Mouse (Mus musculus) liver, embryonic 13.5 days (tissue): ENCODE measurements around the gene Chac1. TPM values are rescaled to one million over a fixed set of nuclear protein-coding genes. Genes with fewer than 3 reads are reported as not detected.

Experiments used
- ATAC-seq: fragments of 200-750 bp; cut with Nextera tagmentation; 2 replicates; pipeline ENCODE4 v1.8.0; 2017; ENCODE audit warnings: low read depth, mild to moderate bottlenecking, moderate number of reproducible peaks, moderate library complexity
- DNase-seq: peaks from one replicate; pipeline ENCODE4 v3.0.0; 2022
- H3K27ac ChIP-seq: fragments of 300-500 bp; sonication (generic); 2 replicates; pipeline ENCODE4 v1.5.1; 2015; ENCODE audit warnings: moderate library complexity, mild to moderate bottlenecking, inconsistent platforms
- H3K27me3 ChIP-seq: fragments of 300-500 bp; sonication (generic); 2 replicates; pipeline ENCODE4 v1.6.1; 2015; ENCODE audit warnings: mild to moderate bottlenecking, inconsistent platforms
- H3K36me3 ChIP-seq: fragments of 300-500 bp; sonication (generic); 2 replicates; pipeline ENCODE4 v1.6.1; 2015; ENCODE audit warnings: mild to moderate bottlenecking, inconsistent platforms
- H3K4me1 ChIP-seq: fragments of 300-500 bp; sonication (generic); replicated peaks from 2 replicates; pipeline ENCODE4 v1.6.1; 2015; ENCODE audit warnings: inconsistent platforms
- H3K4me2 ChIP-seq: fragments of 300-500 bp; sonication (generic); 2 replicates; pipeline ENCODE4 v1.6.1; 2015; ENCODE audit warnings: inconsistent platforms, mild to moderate bottlenecking, moderate library complexity
- H3K4me3 ChIP-seq: fragments of 300-500 bp; sonication (generic); replicated peaks from 2 replicates; pipeline ENCODE4 v1.5.1; 2015; ENCODE audit warnings: mild to moderate bottlenecking, inconsistent platforms
- H3K9ac ChIP-seq: fragments of 300-500 bp; sonication (generic); 2 replicates; pipeline ENCODE4 v1.6.1; 2015; ENCODE audit warnings: mild to moderate bottlenecking, inconsistent platforms
- H3K9me3 ChIP-seq: fragments of 300-500 bp; sonication (generic); replicated peaks from 2 replicates; pipeline ENCODE4 v1.6.1; 2016; ENCODE audit warnings: inconsistent platforms
- WGBS: fragments of 180-500 bp; shearing (Covaris S2); methylation state at CpG from one replicate; pipeline ENCODE4 v1.1.7; 2015; ENCODE audit not compliant: insufficient replicate concordance; 5-methylcytosine and 5-hydroxymethylcytosine counted together
- polyA plus RNA-seq: library from polyadenylated mRNA; unstranded; fragments of >200 nt; fragmentation: Nextera tagmentation; extraction: Ambion mirVana; gene quantifications from 2 replicates; pipeline ENCODE4 v1.2.1, GENCODE M21; 2015

Gene Chac1
- 1.0 and 2.0 TPM in 2 replicates for polyA plus RNA-seq

- WGBS, result 7% methylated on average over 58 of the region's 58 CpGs
- H3K4me2 ChIP-seq, result peak within 1 kb of the TSS; percentile 85
- DNase-seq (peak; percentile 85), ATAC-seq (peak; percentile 96)
- H3K9me3 ChIP-seq, result no peaks in the 10 kb centered on the region
- peaks cover 46% of the 10 kb centered on the region for H3K27me3 ChIP-seq
- no peaks in the 10 kb centered on the region for H3K36me3 ChIP-seq
- H3K27ac ChIP-seq, result 0 out of 2 replicates have a peak within 1 kb of the TSS, but pooled peaks have one; percentile 10
- peak within 1 kb of the TSS; percentile 69 for H3K4me3 ChIP-seq
- peak within 1 kb of the TSS; percentile 75 for H3K9ac ChIP-seq
- H3K4me1 ChIP-seq, result peaks cover 15% of the 10 kb centered on the region
Observed at GRCm38 (mm10) chr2:119350555-119351486, at the start of gene Chac1. TSS of gene Chac1 (plus strand) at chr2:119351229.

- no peak for DNase-seq
- H3K9me3 ChIP-seq, result no peaks in the 10 kb centered on the region
- H3K27me3 ChIP-seq, result no peaks in the 10 kb centered on the region
- no peak overlapping the region for H3K4me3 ChIP-seq
- H3K27ac ChIP-seq, result peak overlapping the region; percentile 23; the same call in 1 of the 2 replicates
- 57% methylated on average over 6 of the region's 6 CpGs for WGBS
- no peak for ATAC-seq
- no peak overlapping the region for H3K4me2 ChIP-seq
- peaks cover 79% of the 10 kb centered on the region for H3K4me1 ChIP-seq
- no peak overlapping the region for H3K9ac ChIP-seq
- peaks cover 12% of the 10 kb centered on the region for H3K36me3 ChIP-seq
Observed at GRCm38 (mm10) chr2:119302876-119303275, 48.2 kb upstream of the Chac1 start.

- ATAC-seq (peak; percentile 62), DNase-seq (no peak)
- Histone ChIP-seq H3K36me3 (no peaks in the 10 kb centered on the region), H3K9ac (no peak overlapping the region), H3K9me3 (no peaks in the 10 kb centered on the region), H3K4me2 (no peak overlapping the region), H3K27me3 (no peaks in the 10 kb centered on the region), H3K4me1 (peaks cover 70% of the 10 kb centered on the region), H3K27ac (peak overlapping the region; percentile 83), H3K4me3 (no peak overlapping the region)
- 20% methylated on average over 3 of the region's 3 CpGs for WGBS
Observed at GRCm38 (mm10) chr2:119304391-119304790, 46.6 kb upstream of the Chac1 start.

GRCm38 (mm10) chr2:119304798-119305208 lies 46.2 kb upstream of the Chac1 start:
- Histone ChIP-seq H3K9me3 (no peaks in the 10 kb centered on the region), H3K9ac (peak overlapping the region; percentile 4; the same call in 1 of the 2 replicates), H3K4me2 (peak overlapping the region; percentile 32; the same call in 1 of the 2 replicates), H3K4me1 (peaks cover 65% of the 10 kb centered on the region), H3K27me3 (no peaks in the 10 kb centered on the region), H3K36me3 (no peaks in the 10 kb centered on the region), H3K27ac (peak overlapping the region; percentile 83), H3K4me3 (no peak overlapping the region)
- DNase-seq (no peak), ATAC-seq (peak; percentile 42)
- WGBS, result 40% methylated on average over 3 of the region's 3 CpGs

- WGBS, result 47% methylated on average over 12 of the region's 12 CpGs
- ATAC-seq, result no peak
- no peak overlapping the region for H3K4me2 ChIP-seq
Observed at GRCm38 (mm10) chr2:119311544-119311943, 39.5 kb upstream of the Chac1 start.

GRCm38 (mm10) chr2:119312380-119312958 lies 38.6 kb upstream of the Chac1 start:
- DNase-seq (no peak), ATAC-seq (no peak)
- Histone ChIP-seq H3K36me3 (no peaks in the 10 kb centered on the region), H3K9me3 (no peaks in the 10 kb centered on the region), H3K9ac (no peak overlapping the region), H3K4me1 (0 out of 2 replicates have a peak, but pooled peaks cover 4% of the 10 kb centered on the region), H3K27me3 (no peaks in the 10 kb centered on the region; the same call in 1 of the 2 replicates), H3K4me2 (no peak overlapping the region), H3K27ac (no peak overlapping the region; the same call in 1 of the 2 replicates), H3K4me3 (no peak overlapping the region)
- 56% methylated on average over 2 of the region's 2 CpGs for WGBS

More at GRCm38 (mm10) chr2:119311544-119311943, 39.5 kb upstream of the Chac1 start:
- H3K9ac ChIP-seq, result no peak overlapping the region
- H3K27ac ChIP-seq, result no peak overlapping the region; the same call in 1 of the 2 replicates
- H3K36me3 ChIP-seq, result no peaks in the 10 kb centered on the region
- H3K9me3 ChIP-seq, result no peaks in the 10 kb centered on the region
- no peak for DNase-seq
- no peak overlapping the region for H3K4me3 ChIP-seq
- 0 out of 2 replicates have a peak, but pooled peaks cover 4% of the 10 kb centered on the region for H3K4me1 ChIP-seq
- H3K27me3 ChIP-seq, result no peaks in the 10 kb centered on the region; the same call in 1 of the 2 replicates

- Histone ChIP-seq H3K4me1 (peaks cover 12% of the 10 kb centered on the region), H3K36me3 (no peaks in the 10 kb centered on the region), H3K27ac (no peak overlapping the region), H3K4me2 (no peak overlapping the region), H3K9me3 (no peaks in the 10 kb centered on the region), H3K4me3 (no peak overlapping the region), H3K9ac (no peak overlapping the region), H3K27me3 (no peaks in the 10 kb centered on the region; the same call in 1 of the 2 replicates)
- no peak for DNase-seq
- no peak for ATAC-seq
- 44% methylated on average over 10 of the region's 10 CpGs for WGBS
Observed at GRCm38 (mm10) chr2:119313780-119314479, 37.1 kb upstream of the Chac1 start.

GRCm38 (mm10) chr2:119314742-119315310 lies 36.2 kb upstream of the Chac1 start:
- WGBS, result 64% methylated on average over 12 of the region's 12 CpGs
- Histone ChIP-seq H3K9me3 (no peaks in the 10 kb centered on the region), H3K4me2 (no peak overlapping the region), H3K27me3 (no peaks in the 10 kb centered on the region; the same call in 1 of the 2 replicates), H3K4me3 (no peak overlapping the region), H3K4me1 (peaks cover 16% of the 10 kb centered on the region), H3K9ac (no peak overlapping the region), H3K27ac (no peak overlapping the region), H3K36me3 (no peaks in the 10 kb centered on the region)
- DNase-seq, result no peak
- 0 out of 2 replicates have a peak, but pooled peaks have one; percentile 4 for ATAC-seq

GRCm38 (mm10) chr2:119318043-119318710 lies 32.9 kb upstream of the Chac1 start:
- ATAC-seq (no peak), DNase-seq (no peak)
- Histone ChIP-seq H3K9me3 (no peaks in the 10 kb centered on the region), H3K36me3 (no peaks in the 10 kb centered on the region), H3K4me1 (peaks cover 45% of the 10 kb centered on the region), H3K27ac (0 out of 2 replicates have a peak overlapping the region, but pooled peaks have one; percentile 6), H3K27me3 (peaks cover 32% of the 10 kb centered on the region), H3K9ac (no peak overlapping the region), H3K4me3 (no peak overlapping the region), H3K4me2 (no peak overlapping the region)
- WGBS, result 66% methylated on average over 3 of the region's 3 CpGs

GRCm38 (mm10) chr2:119320571-119320970 lies 30.5 kb upstream of the Chac1 start:
- H3K4me1 ChIP-seq, result peaks cover 67% of the 10 kb centered on the region

More at GRCm38 (mm10) chr2:119320571-119320970, 30.5 kb upstream of the Chac1 start:
- H3K4me2 ChIP-seq, result peak overlapping the region; percentile 80
- DNase-seq (no peak), ATAC-seq (peak; percentile 75)
- peak overlapping the region; percentile 70 for H3K9ac ChIP-seq
- H3K27ac ChIP-seq, result peak overlapping the region; percentile 60
- H3K36me3 ChIP-seq, result no peaks in the 10 kb centered on the region
- peaks cover 56% of the 10 kb centered on the region for H3K27me3 ChIP-seq
- H3K9me3 ChIP-seq, result no peaks in the 10 kb centered on the region
- WGBS, result 32% methylated on average over 8 of the region's 8 CpGs
- no peak overlapping the region for H3K4me3 ChIP-seq
